Mouse (Mus musculus): Measurements from ENCODE around the gene Zbtb40.

Zbtb40 gene

GRCm38 (mm10) chr4:136977244-136977643 lies 71.4 kb downstream of the Zbtb40 start:
- DNase-seq (ENCODE audit: low read depth, low spot score), result no peak

- peak; percentile 56 for DNase-seq (ENCODE audit: low read depth, low spot score)
Observed at GRCm38 (mm10) chr4:136970939-136971338, 77.7 kb downstream of the Zbtb40 start.

- no peak for DNase-seq (ENCODE audit: low read depth, low spot score)
Observed at GRCm38 (mm10) chr4:136969503-136970276, 78.9 kb downstream of the Zbtb40 start.

- no peak for DNase-seq (ENCODE audit: low read depth, low spot score)
Observed at GRCm38 (mm10) chr4:136969096-136969495, 79.5 kb downstream of the Zbtb40 start.

- no peak for DNase-seq (ENCODE audit: low read depth, low spot score)
Observed at GRCm38 (mm10) chr4:136967511-136967910, 81.1 kb downstream of the Zbtb40 start.

- no peak for DNase-seq (ENCODE audit: low read depth, low spot score)
Observed at GRCm38 (mm10) chr4:136966493-136967390, 81.9 kb downstream of the Zbtb40 start.

- DNase-seq (ENCODE audit: low read depth, low spot score), result peak; percentile 40
Observed at GRCm38 (mm10) chr4:136964990-136965421, 83.6 kb downstream of the Zbtb40 start.

- no peak for DNase-seq (ENCODE audit: low read depth, low spot score)
Observed at GRCm38 (mm10) chr4:136962447-136962846, 86.2 kb downstream of the Zbtb40 start.

GRCm38 (mm10) chr4:136961642-136962285 lies 86.8 kb downstream of the Zbtb40 start:
- no peak for DNase-seq (ENCODE audit: low read depth, low spot score)

GRCm38 (mm10) chr4:136960581-136960980 lies 88.0 kb downstream of the Zbtb40 start:
- DNase-seq (ENCODE audit: low read depth, low spot score), result no peak

GRCm38 (mm10) chr4:136960068-136960467 lies 88.5 kb downstream of the Zbtb40 start:
- DNase-seq (ENCODE audit: low read depth, low spot score), result no peak

GRCm38 (mm10) chr4:136956751-136957446 lies 91.7 kb downstream of the Zbtb40 start, which contains the start of gene Epha8:
Gene Epha8 (minus strand): TSS chr4:136956816.
- DNase-seq (ENCODE audit: low read depth, low spot score), result no peak

- DNase-seq (ENCODE audit: low read depth, low spot score), result no peak
Observed at GRCm38 (mm10) chr4:136954562-136954961, 94.0 kb downstream of the Zbtb40 start.

- peak; percentile 45 for DNase-seq (ENCODE audit: low read depth, low spot score)
Observed at GRCm38 (mm10) chr4:136949266-136949989, 99.2 kb downstream of the Zbtb40 start.

- no peak for DNase-seq (ENCODE audit: low read depth, low spot score)
Observed at GRCm38 (mm10) chr4:136945397-136945796, 103.2 kb downstream of the Zbtb40 start.

GRCm38 (mm10) chr4:136944558-136945350 lies 103.8 kb downstream of the Zbtb40 start:
- DNase-seq (ENCODE audit: low read depth, low spot score), result no peak

GRCm38 (mm10) chr4:136943175-136943574 lies 105.4 kb downstream of the Zbtb40 start:
- no peak for DNase-seq (ENCODE audit: low read depth, low spot score)

GRCm38 (mm10) chr4:136942761-136943160 lies 105.8 kb downstream of the Zbtb40 start:
- no peak for DNase-seq (ENCODE audit: low read depth, low spot score)

GRCm38 (mm10) chr4:136937935-136938334 lies 110.7 kb downstream of the Zbtb40 start:
- no peak for DNase-seq (ENCODE audit: low read depth, low spot score)

GRCm38 (mm10) chr4:136937344-136937743 lies 111.3 kb downstream of the Zbtb40 start:
- DNase-seq (ENCODE audit: low read depth, low spot score), result no peak
